Mouse (Mus musculus): ENCODE results near the gene Gm11127. TPM values are rescaled to one million over a fixed set of nuclear protein-coding genes. Genes with fewer than 3 reads are reported as not detected.

The Gm11127 gene
- polyA plus RNA-seq, 1 experiment from 2014 or later, result not detected

DNA sequence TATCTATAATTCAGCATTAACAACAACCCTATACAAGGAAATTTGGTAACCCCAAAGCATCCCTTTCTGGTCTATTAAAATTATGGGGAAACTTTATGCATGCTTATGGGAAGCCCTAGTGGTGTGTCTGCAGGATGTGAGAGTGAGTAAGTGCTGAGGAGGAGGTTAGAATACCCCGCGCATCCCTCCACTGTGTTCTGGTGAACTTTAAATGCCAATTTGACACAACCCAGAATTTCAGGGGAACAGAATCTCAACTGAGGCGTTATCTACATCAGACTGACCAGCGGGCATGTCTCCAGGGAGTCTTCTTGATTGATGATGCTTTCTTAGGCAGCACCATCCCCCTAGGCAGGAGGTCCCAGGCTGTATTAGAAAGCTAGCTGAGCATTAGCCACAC is 32.3 kb downstream of the Gm11127 start:
- ATAC-seq, result no peak
- Histone ChIP-seq H3K4me1 (ENCODE audit: control insufficient read depth, insufficient read depth, low read depth, low read length) (no peaks in the 10 kb centered on the region), H3K4me2 (ENCODE audit: low read length) (no peak overlapping the region), H3K36me3 (ENCODE audit: control insufficient read depth, insufficient read depth, low read length) (no peaks in the 10 kb centered on the region), H3K9me3 (ENCODE audit: control insufficient read depth, low read length) (no peaks in the 10 kb centered on the region), H3K9ac (ENCODE audit: low read depth, low read length) (no peak overlapping the region), H3K27ac (ENCODE audit: low read depth, low read length) (no peak overlapping the region), H3K4me3 (ENCODE audit: low read length) (no peak overlapping the region), H3K27me3 (replicated peaks; ENCODE audit: control insufficient read depth, insufficient read depth, low read length) (no peaks in the 10 kb centered on the region)
- 62% methylated on average over 4 of the region's 4 CpGs for WGBS

DNA sequence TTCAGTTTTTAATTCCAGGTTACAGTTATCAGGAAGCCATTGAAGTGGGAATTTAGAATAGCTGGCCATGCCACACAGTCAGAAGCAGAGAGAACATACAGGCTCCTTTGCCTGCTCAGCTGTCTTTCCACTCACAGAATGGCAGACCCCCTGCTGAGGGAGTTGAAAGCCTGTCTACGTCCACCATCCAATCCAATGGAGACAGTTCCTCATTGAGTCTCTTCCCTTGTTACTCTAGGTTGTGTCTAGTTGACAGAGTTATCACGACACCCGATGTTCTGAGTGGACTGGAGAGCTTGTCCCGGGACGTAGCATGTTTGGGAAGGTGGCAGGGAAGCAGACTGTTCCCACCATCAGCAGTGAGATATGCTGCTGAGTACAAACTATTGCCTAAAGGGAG is 33.0 kb downstream of the Gm11127 start:
- H3K9me3 ChIP-seq (ENCODE audit: control insufficient read depth, low read length), result no peaks in the 10 kb centered on the region
- H3K4me1 ChIP-seq (ENCODE audit: control insufficient read depth, insufficient read depth, low read depth, low read length), result no peaks in the 10 kb centered on the region
- no peak overlapping the region for H3K27ac ChIP-seq (ENCODE audit: low read depth, low read length)
- ATAC-seq, result no peak
- H3K36me3 ChIP-seq (ENCODE audit: control insufficient read depth, insufficient read depth, low read length), result no peaks in the 10 kb centered on the region
- H3K4me3 ChIP-seq (ENCODE audit: low read length), result no peak overlapping the region
- H3K9ac ChIP-seq (ENCODE audit: low read depth, low read length), result no peak overlapping the region
- no peak overlapping the region for H3K4me2 ChIP-seq (ENCODE audit: low read length)
- 61% methylated on average over 5 of the region's 5 CpGs for WGBS
- no peaks in the 10 kb centered on the region for H3K27me3 ChIP-seq (replicated peaks; ENCODE audit: control insufficient read depth, insufficient read depth, low read length)

DNA sequence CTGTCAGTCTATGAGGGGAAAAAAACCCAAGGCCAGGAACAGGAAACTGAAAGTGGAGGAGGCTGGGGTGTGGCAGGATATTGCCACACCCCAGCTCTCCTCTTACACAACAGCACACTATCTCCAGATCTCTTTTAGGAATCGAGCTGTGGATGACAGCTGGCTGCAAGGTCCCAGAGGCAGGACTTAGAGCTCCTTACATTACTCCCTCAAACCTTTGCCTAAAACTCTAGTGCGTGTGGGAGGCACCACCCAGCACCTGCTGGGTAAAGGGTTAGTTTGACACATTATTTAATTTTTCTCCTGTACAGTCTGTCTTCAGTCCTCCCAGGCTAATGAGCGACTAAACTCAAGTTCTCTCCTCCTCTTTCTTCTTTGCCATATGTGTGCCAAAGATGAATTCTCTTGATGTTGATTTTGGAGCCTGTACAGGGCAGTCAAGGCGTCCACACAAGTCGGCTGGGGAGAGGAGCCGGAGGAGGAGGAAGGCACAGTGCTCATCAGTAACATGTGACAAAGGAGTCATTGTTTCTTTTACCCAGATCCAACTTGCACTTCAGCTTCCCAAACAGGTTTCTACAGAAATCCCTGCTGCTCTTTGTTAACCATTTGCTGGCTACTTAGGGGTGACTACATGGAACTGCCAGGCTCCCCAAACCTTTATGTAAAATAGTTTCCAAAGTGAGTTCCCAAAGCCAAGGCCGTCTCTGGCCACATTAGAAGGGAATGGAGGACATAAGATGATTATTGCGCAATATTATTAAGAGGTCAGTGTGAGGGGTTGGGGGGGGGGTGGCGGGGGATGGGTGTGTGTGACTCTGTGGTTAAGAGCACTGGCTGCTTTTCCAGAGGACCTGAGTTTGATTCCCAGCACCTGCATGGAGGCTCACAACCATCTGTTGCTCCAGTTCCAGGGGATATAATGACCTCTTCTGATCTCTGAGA is 34.2 kb downstream of the Gm11127 start:
- H3K9me3 ChIP-seq (ENCODE audit: control insufficient read depth, low read length), result no peaks in the 10 kb centered on the region
- H3K4me3 ChIP-seq (ENCODE audit: low read length), result no peak overlapping the region
- no peak for ATAC-seq
- no peaks in the 10 kb centered on the region for H3K4me1 ChIP-seq (ENCODE audit: control insufficient read depth, insufficient read depth, low read depth, low read length)
- 69% methylated on average over 9 of the region's 9 CpGs for WGBS
- H3K36me3 ChIP-seq (ENCODE audit: control insufficient read depth, insufficient read depth, low read length), result no peaks in the 10 kb centered on the region
- no peak overlapping the region for H3K27ac ChIP-seq (ENCODE audit: low read depth, low read length)
- H3K9ac ChIP-seq (ENCODE audit: low read depth, low read length), result no peak overlapping the region
- no peaks in the 10 kb centered on the region for H3K27me3 ChIP-seq (replicated peaks; ENCODE audit: control insufficient read depth, insufficient read depth, low read length)
- H3K4me2 ChIP-seq (ENCODE audit: low read length), result no peak overlapping the region

DNA sequence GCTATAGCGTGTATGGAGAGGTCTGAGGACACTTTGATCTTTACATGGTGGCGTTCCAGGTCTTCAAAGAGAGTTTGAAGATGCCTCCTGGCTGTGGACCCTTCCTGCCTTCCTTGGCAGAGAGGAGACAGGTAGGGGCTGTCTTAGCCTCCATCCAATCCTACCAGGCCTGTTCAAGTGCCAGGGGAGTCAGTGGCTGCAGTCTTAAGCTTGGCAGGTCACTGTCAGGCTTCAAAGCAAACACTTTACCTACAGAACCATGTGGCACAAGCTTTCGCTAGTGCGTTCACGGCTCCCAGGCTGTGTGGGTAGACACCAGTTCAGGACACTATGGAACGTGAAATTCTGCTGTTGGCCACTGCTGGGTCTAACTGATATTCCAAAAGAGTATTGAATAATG is 35.2 kb downstream of the Gm11127 start:
- Histone ChIP-seq H3K27me3 (replicated peaks; ENCODE audit: control insufficient read depth, insufficient read depth, low read length) (no peaks in the 10 kb centered on the region), H3K9ac (ENCODE audit: low read depth, low read length) (no peak overlapping the region), H3K36me3 (ENCODE audit: control insufficient read depth, insufficient read depth, low read length) (no peaks in the 10 kb centered on the region), H3K4me3 (ENCODE audit: low read length) (no peak overlapping the region), H3K4me2 (ENCODE audit: low read length) (no peak overlapping the region), H3K9me3 (ENCODE audit: control insufficient read depth, low read length) (no peaks in the 10 kb centered on the region), H3K4me1 (ENCODE audit: control insufficient read depth, insufficient read depth, low read depth, low read length) (no peaks in the 10 kb centered on the region), H3K27ac (ENCODE audit: low read depth, low read length) (no peak overlapping the region)
- 92% methylated on average over 6 of the region's 6 CpGs for WGBS
- no peak for ATAC-seq

GRCm38 (mm10) chr17:36022098-36022497 is 36.1 kb downstream of the Gm11127 start:
- WGBS, result 95% methylated on average over 9 of the region's 9 CpGs
- Histone ChIP-seq H3K36me3 (ENCODE audit: control insufficient read depth, insufficient read depth, low read length) (no peaks in the 10 kb centered on the region), H3K9ac (ENCODE audit: low read depth, low read length) (no peak overlapping the region), H3K27ac (ENCODE audit: low read depth, low read length) (no peak overlapping the region), H3K4me1 (ENCODE audit: control insufficient read depth, insufficient read depth, low read depth, low read length) (no peaks in the 10 kb centered on the region), H3K4me3 (ENCODE audit: low read length) (no peak overlapping the region), H3K4me2 (ENCODE audit: low read length) (no peak overlapping the region), H3K27me3 (replicated peaks; ENCODE audit: control insufficient read depth, insufficient read depth, low read length) (no peaks in the 10 kb centered on the region), H3K9me3 (ENCODE audit: control insufficient read depth, low read length) (no peaks in the 10 kb centered on the region)
- ATAC-seq, result no peak

DNA sequence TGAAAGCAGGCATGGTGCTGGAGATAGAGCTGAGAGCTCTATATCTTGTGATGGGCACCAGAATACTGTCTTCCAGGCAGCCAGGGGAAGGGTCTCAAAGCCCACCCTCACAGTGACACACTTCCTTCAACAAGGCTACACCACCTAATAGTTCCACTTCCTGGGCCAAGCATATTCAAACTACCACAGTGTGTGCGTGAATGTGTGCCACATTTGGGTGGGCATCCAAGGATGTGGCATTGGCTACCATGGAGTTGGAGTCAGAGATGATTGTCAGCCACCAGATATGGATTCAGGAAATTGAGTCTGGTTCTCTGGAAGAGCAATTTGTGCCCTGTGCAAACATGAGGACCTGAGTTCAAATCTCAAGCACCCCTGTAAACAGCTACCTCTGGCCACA is 36.9 kb downstream of the Gm11127 start:
- ATAC-seq, result no peak

GRCm38 (mm10) chr17:36020191-36021073 is 37.7 kb downstream of the Gm11127 start, which contains the start of gene H2-T24:
Gene H2-T24 (minus strand): TSS chr17:36020560.
- Histone ChIP-seq H3K9me3 (ENCODE audit: control insufficient read depth, low read length) (no peaks in the 10 kb centered on the region), H3K4me3 (ENCODE audit: low read length) (no peak within 1 kb of the TSS), H3K4me2 (ENCODE audit: low read length) (no peak within 1 kb of the TSS), H3K27me3 (replicated peaks; ENCODE audit: control insufficient read depth, insufficient read depth, low read length) (no peaks in the 10 kb centered on the region), H3K36me3 (ENCODE audit: control insufficient read depth, insufficient read depth, low read length) (no peaks in the 10 kb centered on the region), H3K4me1 (ENCODE audit: control insufficient read depth, insufficient read depth, low read depth, low read length) (no peaks in the 10 kb centered on the region), H3K27ac (ENCODE audit: low read depth, low read length) (no peak within 1 kb of the TSS), H3K9ac (ENCODE audit: low read depth, low read length) (no peak within 1 kb of the TSS)
- ATAC-seq, result no peak
- 49% methylated on average over 15 of the region's 15 CpGs for WGBS

More for the DNA sequence above, 36.9 kb downstream of the Gm11127 start:
- Histone ChIP-seq H3K4me3 (ENCODE audit: low read length) (no peak overlapping the region), H3K27ac (ENCODE audit: low read depth, low read length) (no peak overlapping the region), H3K36me3 (ENCODE audit: control insufficient read depth, insufficient read depth, low read length) (no peaks in the 10 kb centered on the region), H3K4me2 (ENCODE audit: low read length) (no peak overlapping the region), H3K4me1 (ENCODE audit: control insufficient read depth, insufficient read depth, low read depth, low read length) (no peaks in the 10 kb centered on the region), H3K27me3 (replicated peaks; ENCODE audit: control insufficient read depth, insufficient read depth, low read length) (no peaks in the 10 kb centered on the region), H3K9ac (ENCODE audit: low read depth, low read length) (no peak overlapping the region), H3K9me3 (ENCODE audit: control insufficient read depth, low read length) (no peaks in the 10 kb centered on the region)
- WGBS, result 83% methylated on average over 1 of the region's 1 CpGs

DNA sequence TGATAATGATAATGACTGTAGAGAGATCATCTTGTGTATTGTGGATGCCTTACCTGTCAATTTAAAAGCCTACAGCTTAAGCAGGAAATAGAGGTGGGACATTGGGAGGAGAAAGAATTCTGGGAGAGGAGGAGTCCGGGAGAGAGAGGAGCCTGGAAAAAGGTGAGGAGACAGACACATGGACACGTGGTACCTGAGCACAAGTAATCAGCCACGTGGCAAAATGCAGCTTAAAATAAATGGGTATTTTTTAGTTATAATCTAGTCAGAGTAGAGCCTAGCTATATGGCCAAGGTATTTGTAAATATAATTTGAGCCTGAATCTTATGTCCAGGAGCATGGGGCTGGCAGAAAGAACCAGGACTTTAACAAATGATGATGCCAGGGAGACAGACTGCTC is 38.7 kb downstream of the Gm11127 start:
- no peak overlapping the region for H3K9ac ChIP-seq (ENCODE audit: low read depth, low read length)
- H3K36me3 ChIP-seq (ENCODE audit: control insufficient read depth, insufficient read depth, low read length), result peaks cover 2% of the 10 kb centered on the region
- H3K4me1 ChIP-seq (ENCODE audit: control insufficient read depth, insufficient read depth, low read depth, low read length), result no peaks in the 10 kb centered on the region
- H3K4me3 ChIP-seq (ENCODE audit: low read length), result no peak overlapping the region
- H3K27ac ChIP-seq (ENCODE audit: low read depth, low read length), result no peak overlapping the region
- H3K27me3 ChIP-seq (replicated peaks; ENCODE audit: control insufficient read depth, insufficient read depth, low read length), result no peaks in the 10 kb centered on the region
- H3K4me2 ChIP-seq (ENCODE audit: low read length), result no peak overlapping the region
- 67% methylated on average over 3 of the region's 3 CpGs for WGBS
- ATAC-seq, result no peak
- no peaks in the 10 kb centered on the region for H3K9me3 ChIP-seq (ENCODE audit: control insufficient read depth, low read length)

DNA sequence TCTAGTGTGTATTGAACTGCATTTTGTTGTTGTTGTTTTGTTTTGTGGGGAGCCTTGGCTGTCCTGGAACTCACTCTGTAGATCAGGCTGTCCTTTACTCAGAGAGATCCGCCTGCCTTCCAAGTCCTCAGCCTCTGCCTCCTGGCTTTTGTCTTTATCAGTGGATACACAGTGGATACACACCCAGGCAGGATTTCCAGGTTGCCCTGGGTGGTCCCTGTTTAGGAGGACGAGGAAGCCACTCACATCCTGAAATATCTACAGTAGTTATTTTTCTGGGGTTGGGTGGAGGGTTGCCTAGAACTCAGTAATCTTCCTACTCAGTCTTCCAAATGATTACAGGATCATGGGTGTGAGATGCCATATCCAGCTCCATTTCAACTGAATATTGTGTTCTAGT is 39.2 kb downstream of the Gm11127 start:
- H3K9ac ChIP-seq (ENCODE audit: low read depth, low read length), result no peak overlapping the region
- no peak for ATAC-seq
- WGBS, result 72% methylated on average over 2 of the region's 2 CpGs

More for the DNA sequence above, 39.2 kb downstream of the Gm11127 start:
- peaks cover 7% of the 10 kb centered on the region for H3K36me3 ChIP-seq (ENCODE audit: control insufficient read depth, insufficient read depth, low read length)
- H3K4me1 ChIP-seq (ENCODE audit: control insufficient read depth, insufficient read depth, low read depth, low read length), result no peaks in the 10 kb centered on the region
- no peak overlapping the region for H3K4me3 ChIP-seq (ENCODE audit: low read length)
- no peak overlapping the region for H3K27ac ChIP-seq (ENCODE audit: low read depth, low read length)
- H3K9me3 ChIP-seq (ENCODE audit: control insufficient read depth, low read length), result no peaks in the 10 kb centered on the region
- H3K27me3 ChIP-seq (replicated peaks; ENCODE audit: control insufficient read depth, insufficient read depth, low read length), result no peaks in the 10 kb centered on the region
- no peak overlapping the region for H3K4me2 ChIP-seq (ENCODE audit: low read length)
